Mouse (Mus musculus) midbrain, embryonic 14.5 days (tissue): ENCODE measurements around the gene Lmod3. TPM values are rescaled to one million over a fixed set of nuclear protein-coding genes. Genes with fewer than 3 reads are reported as not detected.

Experiments used
- ATAC-seq: fragments of 200-750 bp; cut with Nextera tagmentation; 2 replicates; pipeline ENCODE4 v1.8.0; 2017; ENCODE audit warnings: moderate number of reproducible peaks, moderate library complexity; ENCODE audit not compliant: low FRiP score, low TSS enrichment
- DNase-seq: peaks from one replicate; pipeline ENCODE4 v3.0.0-alpha.2; 2015
- H3K27ac ChIP-seq: fragments of 300-500 bp; sonication (generic); replicated peaks from 2 replicates; pipeline ENCODE4 v1.5.1; 2014; ENCODE audit warnings: mild to moderate bottlenecking, low read depth, low read length, moderate library complexity
- H3K27me3 ChIP-seq: fragments of 300-500 bp; sonication (generic); 2 replicates; pipeline ENCODE4 v1.6.1; 2014; ENCODE audit warnings: low read length, control low read depth, mixed read lengths; ENCODE audit not compliant: control insufficient read depth, insufficient read depth
- H3K36me3 ChIP-seq: fragments of 300-500 bp; sonication (generic); 2 replicates; pipeline ENCODE4 v1.6.1; 2014; ENCODE audit warnings: low read length, control low read depth; ENCODE audit not compliant: control insufficient read depth, insufficient read depth
- H3K4me1 ChIP-seq: fragments of 300-500 bp; sonication (generic); 2 replicates; pipeline ENCODE4 v1.6.1; 2014; ENCODE audit warnings: mild to moderate bottlenecking, antibody characterized with exemption, low read length, control low read depth; ENCODE audit not compliant: control insufficient read depth, insufficient read depth
- H3K4me2 ChIP-seq: fragments of 300-500 bp; sonication (generic); 2 replicates; pipeline ENCODE4 v1.6.1; 2014; ENCODE audit warnings: mild to moderate bottlenecking, low read length, moderate library complexity
- H3K4me3 ChIP-seq: fragments of 300-500 bp; sonication (generic); replicated peaks from 2 replicates; pipeline ENCODE4 v1.5.1; 2014; ENCODE audit warnings: low read depth, low read length
- H3K9ac ChIP-seq: fragments of 300-500 bp; sonication (generic); replicated peaks from 2 replicates; pipeline ENCODE4 v1.6.1; 2014; ENCODE audit warnings: mild to moderate bottlenecking, low read length, moderate library complexity
- H3K9me3 ChIP-seq: fragments of 300-500 bp; sonication (generic); 2 replicates; pipeline ENCODE4 v1.6.1; 2016; ENCODE audit warnings: low read length, control low read depth, mixed read lengths; ENCODE audit not compliant: control insufficient read depth
- WGBS: fragments of 180-500 bp; shearing (Covaris S2); extraction: QIAGEN DNeasy Blood & Tissue Kit; methylation state at CpG from one replicate; pipeline ENCODE4 v1.1.7; 2014; 5-methylcytosine and 5-hydroxymethylcytosine counted together
- polyA plus RNA-seq: library from polyadenylated mRNA; unstranded; fragments of >200 nt; fragmentation: Nextera tagmentation; extraction: Ambion mirVana; gene quantifications from 2 replicates; pipeline ENCODE4 v1.2.1, GENCODE M21; 2014

The Lmod3 gene
- polyA plus RNA-seq, 1 experiment from 2014 or later = not detected

GRCm38 (mm10) chr6:97216154-97216821, 36.3 kb downstream of the Lmod3 start:
- DNase-seq = no peak

GRCm38 (mm10) chr6:97211981-97212380, 40.6 kb downstream of the Lmod3 start:
- ATAC-seq (no peak), DNase-seq (peak; percentile 13)
- no peak overlapping the region for H3K27ac ChIP-seq
- WGBS = 69% methylated on average over 12 of the region's 12 CpGs
- peak overlapping the region; percentile 67 for H3K4me3 ChIP-seq
- no peaks in the 10 kb centered on the region for H3K27me3 ChIP-seq
- H3K36me3 ChIP-seq = 0 out of 2 replicates have a peak, but pooled peaks cover 6% of the 10 kb centered on the region
- peak overlapping the region; percentile 59 for H3K4me2 ChIP-seq
- H3K4me1 ChIP-seq = peaks cover 20% of the 10 kb centered on the region
- no peaks in the 10 kb centered on the region for H3K9me3 ChIP-seq
- H3K9ac ChIP-seq = peak overlapping the region; percentile 25; the same call in 1 of the 2 replicates

More at GRCm38 (mm10) chr6:97216154-97216821, 36.3 kb downstream of the Lmod3 start:
- no peaks in the 10 kb centered on the region for H3K9me3 ChIP-seq
- 89% methylated on average over 4 of the region's 4 CpGs for WGBS
- H3K4me2 ChIP-seq = no peak overlapping the region
- H3K27ac ChIP-seq = no peak overlapping the region
- 0 out of 2 replicates have a peak, but pooled peaks cover 6% of the 10 kb centered on the region for H3K36me3 ChIP-seq
- H3K27me3 ChIP-seq = no peaks in the 10 kb centered on the region
- H3K4me3 ChIP-seq = no peak overlapping the region
- peaks cover 20% of the 10 kb centered on the region for H3K4me1 ChIP-seq
- no peak overlapping the region for H3K9ac ChIP-seq
- ATAC-seq = no peak

GRCm38 (mm10) chr6:97210962-97211601, 41.5 kb downstream of the Lmod3 start:
- 2% methylated on average over 22 of the region's 22 CpGs for WGBS
- peak; percentile 64 for ATAC-seq
- Histone ChIP-seq H3K27me3 (no peaks in the 10 kb centered on the region), H3K4me2 (peak overlapping the region; percentile 59), H3K9me3 (no peaks in the 10 kb centered on the region), H3K27ac (peak overlapping the region; percentile 47), H3K4me3 (peak overlapping the region; percentile 67), H3K9ac (peak overlapping the region; percentile 73), H3K4me1 (peaks cover 20% of the 10 kb centered on the region), H3K36me3 (0 out of 2 replicates have a peak, but pooled peaks cover 6% of the 10 kb centered on the region)
- peak; percentile 56 for DNase-seq

DNA sequence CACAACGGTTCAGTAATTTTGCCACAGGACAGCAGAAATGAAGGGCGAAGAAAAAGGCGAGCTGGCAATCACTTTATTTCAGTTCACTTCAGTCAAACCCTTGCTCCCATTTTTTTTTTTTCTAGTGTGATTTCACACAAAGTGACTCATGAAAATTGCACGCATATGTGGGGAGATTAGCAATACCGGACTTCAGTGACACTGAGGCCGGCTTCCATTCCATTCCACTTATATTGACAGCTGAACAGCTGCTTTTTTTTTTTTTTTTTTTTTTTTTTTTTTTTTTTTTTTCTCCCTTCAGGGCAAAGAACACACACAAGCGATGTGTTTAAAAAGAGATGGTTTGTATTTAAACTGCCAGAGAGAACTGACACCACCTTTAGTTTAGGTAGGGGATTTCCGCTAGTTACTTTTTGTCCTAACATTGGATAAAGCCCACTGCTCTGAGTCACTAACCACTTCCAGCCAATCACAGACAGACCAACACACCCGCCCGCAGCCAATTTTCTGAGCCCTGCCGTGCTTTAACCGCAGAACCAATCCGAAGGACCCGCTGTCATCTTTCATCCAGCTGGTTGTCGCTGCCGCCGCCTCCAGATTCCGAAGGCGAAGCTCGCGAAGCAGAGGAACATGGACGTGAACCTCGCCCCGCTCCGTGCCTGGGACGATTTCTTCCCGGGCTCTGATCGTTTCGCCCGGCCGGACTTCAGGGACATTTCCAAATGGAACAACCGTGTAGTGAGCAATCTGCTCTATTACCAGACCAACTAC, 42.2 kb downstream of the Lmod3 start, which contains the start of gene Arl6ip5:
Gene Arl6ip5, plus strand, starts transcription at position 499 of the 771 bp plus-strand sequence.
- Histone ChIP-seq H3K36me3 (0 out of 2 replicates have a peak, but pooled peaks cover 4% of the 10 kb centered on the region), H3K27ac (peak within 1 kb of the TSS; percentile 47), H3K4me2 (peak within 1 kb of the TSS; percentile 59), H3K4me1 (peaks cover 20% of the 10 kb centered on the region), H3K4me3 (peak within 1 kb of the TSS; percentile 67), H3K27me3 (no peaks in the 10 kb centered on the region), H3K9me3 (no peaks in the 10 kb centered on the region), H3K9ac (peak within 1 kb of the TSS; percentile 73)
- DNase-seq (peak; percentile 95), ATAC-seq (peak; percentile 74; the same call in 1 of the 2 replicates)
- WGBS = 10% methylated on average over 32 of the region's 32 CpGs

DNA sequence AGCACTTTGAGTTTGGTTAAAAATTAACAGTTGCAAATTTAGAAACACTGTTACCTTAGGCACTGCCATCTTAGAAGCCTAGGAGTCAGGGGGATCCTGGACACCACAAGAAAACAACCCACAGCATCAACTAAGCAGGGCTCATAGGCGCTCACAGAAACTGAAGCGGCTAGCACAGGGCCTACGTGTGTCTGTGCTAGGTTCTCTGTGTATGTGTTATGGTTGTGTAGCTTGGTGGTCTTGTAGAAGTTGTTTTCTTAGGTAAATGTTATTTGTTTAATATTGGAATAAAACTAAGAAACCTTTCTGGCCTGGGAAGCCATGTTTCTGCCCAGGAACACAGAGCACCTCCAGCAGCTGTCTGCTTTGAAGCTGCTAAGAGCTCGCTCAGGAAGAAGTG, 42.8 kb downstream of the Lmod3 start:
- DNase-seq = no peak
- H3K27ac ChIP-seq = no peak overlapping the region
- H3K4me2 ChIP-seq = no peak overlapping the region
- H3K27me3 ChIP-seq = no peaks in the 10 kb centered on the region
- no peaks in the 10 kb centered on the region for H3K36me3 ChIP-seq
- H3K4me1 ChIP-seq = peaks cover 20% of the 10 kb centered on the region
- WGBS = 92% methylated on average over 4 of the region's 4 CpGs
- no peak overlapping the region for H3K4me3 ChIP-seq
- no peaks in the 10 kb centered on the region for H3K9me3 ChIP-seq
- no peak overlapping the region for H3K9ac ChIP-seq
- no peak for ATAC-seq

DNA sequence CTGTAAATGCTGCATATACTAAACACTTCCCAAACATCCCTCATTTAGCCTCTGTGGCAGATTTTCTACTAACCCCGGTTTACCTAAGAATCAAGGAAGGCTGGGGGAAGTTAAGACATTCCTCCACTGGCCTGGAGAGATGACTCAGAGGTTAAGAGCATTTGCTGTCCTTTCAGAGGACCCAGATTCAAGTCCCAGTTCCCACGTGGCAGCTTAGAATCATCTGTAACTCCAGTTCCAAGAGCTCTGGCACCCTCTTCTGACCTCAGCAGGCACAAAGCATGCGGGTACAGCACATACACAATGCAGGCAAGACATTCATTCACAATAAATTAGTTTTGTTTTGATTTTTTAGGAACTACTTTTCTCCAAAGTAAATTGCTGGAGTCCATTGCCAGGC, 43.4 kb downstream of the Lmod3 start:
- Histone ChIP-seq H3K4me1 (peaks cover 25% of the 10 kb centered on the region), H3K9ac (no peak overlapping the region), H3K27me3 (no peaks in the 10 kb centered on the region), H3K36me3 (no peaks in the 10 kb centered on the region), H3K9me3 (no peaks in the 10 kb centered on the region), H3K27ac (no peak overlapping the region), H3K4me3 (no peak overlapping the region), H3K4me2 (no peak overlapping the region)
- DNase-seq = no peak
- WGBS = 53% methylated on average over 3 of the region's 3 CpGs
- ATAC-seq = no peak

- no peak overlapping the region for H3K27ac ChIP-seq
- no peaks in the 10 kb centered on the region for H3K36me3 ChIP-seq
- H3K27me3 ChIP-seq = no peaks in the 10 kb centered on the region
- H3K9me3 ChIP-seq = no peaks in the 10 kb centered on the region
- DNase-seq = no peak
- H3K4me2 ChIP-seq = no peak overlapping the region
- no peak for ATAC-seq
- WGBS = 32% methylated on average over 3 of the region's 3 CpGs
- no peak overlapping the region for H3K4me3 ChIP-seq
- no peak overlapping the region for H3K9ac ChIP-seq
- H3K4me1 ChIP-seq = peaks cover 31% of the 10 kb centered on the region
Observed at GRCm38 (mm10) chr6:97208406-97208805, 44.2 kb downstream of the Lmod3 start.

DNA sequence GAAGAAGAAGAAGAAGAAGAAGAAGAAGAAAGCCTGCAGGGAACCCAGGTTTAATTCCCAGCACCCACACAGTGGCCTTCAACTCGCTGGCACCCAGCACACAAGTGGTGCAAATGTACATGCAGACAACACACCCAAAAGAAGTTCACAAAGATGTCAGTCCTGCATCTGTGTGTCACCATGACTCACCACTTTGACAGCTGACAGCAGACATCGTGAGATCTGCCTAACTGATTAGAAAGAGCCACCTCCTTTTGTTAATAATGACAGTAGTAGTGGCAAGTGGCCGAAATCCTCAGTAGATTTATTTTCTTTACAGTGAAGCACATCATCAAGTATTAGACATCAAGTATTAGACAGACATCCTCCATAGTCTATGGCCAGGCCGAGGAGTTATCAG, 45.5 kb downstream of the Lmod3 start:
- ATAC-seq (no peak), DNase-seq (no peak)
- H3K4me2 ChIP-seq = no peak overlapping the region
- no peak overlapping the region for H3K27ac ChIP-seq
- H3K36me3 ChIP-seq = no peaks in the 10 kb centered on the region
- H3K9me3 ChIP-seq = no peaks in the 10 kb centered on the region
- WGBS = 77% methylated on average over 4 of the region's 4 CpGs
- no peak overlapping the region for H3K9ac ChIP-seq
- H3K4me1 ChIP-seq = peaks cover 21% of the 10 kb centered on the region
- H3K27me3 ChIP-seq = no peaks in the 10 kb centered on the region
- no peak overlapping the region for H3K4me3 ChIP-seq
